ENCODE assay signal across 11 mouse cellular contexts in genomic region chr10:40068595-40068994, GRCm38 (mm10). TPM values are rescaled to one million over a fixed set of nuclear protein-coding genes. Genes with fewer than 3 reads are reported as not detected.
A peak's percentile ranks its signal among the peaks of the same experiment; 100 is the strongest.
DNase-seq lines count a peak whose midpoint lies in the region; ATAC-seq and TF ChIP-seq lines count a peak whose summit lies in the region.
"Had no signal": no experiment of that assay in that cellular context is flagged by ENCODE, and none has a peak within 500 bp of the region (broad histone marks: within the 10 kb centered on the region; RNA-seq: fewer than 3 reads in every experiment).

No protein-coding gene starts in this region.

- H3K4me2 ChIP-seq in heart, embryonic 11.5 days = no peak overlapping the region
- no peak overlapping the region for H3K4me2 ChIP-seq in lung, embryonic 16.5 days (ENCODE audit: low read depth, low read length)
- H3K4me2 ChIP-seq in heart, embryonic 13.5 days = no peak overlapping the region
- H3K4me2 ChIP-seq in myocyte (ENCODE audit: low read depth) = peak overlapping the region; percentile 22

- H3K4me1 ChIP-seq in heart, embryonic 11.5 days (ENCODE audit: control insufficient read depth, insufficient read depth, low read length) = peaks cover 14% of the 10 kb centered on the region
- H3K4me1 ChIP-seq in lung, embryonic 16.5 days (replicated peaks; ENCODE audit: control insufficient read depth, insufficient read depth, low read length) = peaks cover 10% of the 10 kb centered on the region
- 0 out of 2 replicates have a peak, but pooled peaks cover under 1% of the 10 kb centered on the region for H3K4me1 ChIP-seq in lung, adult 2 months (ENCODE audit: control insufficient read depth, insufficient read depth, low read length)
- H3K4me1 ChIP-seq in heart, embryonic 13.5 days = peaks cover 31% of the 10 kb centered on the region

- no peak for ATAC-seq in heart, embryonic 11.5 days (replicated peaks; ENCODE audit: insufficient number of reproducible peaks, low FRiP score, low TSS enrichment)
- ATAC-seq in lung, embryonic 16.5 days (ENCODE audit: low read depth) = 0 out of 2 replicates have a peak, but pooled peaks have one; percentile 7
- no peak for ATAC-seq in heart, embryonic 13.5 days (ENCODE audit: extremely low read depth, insufficient number of reproducible peaks, low FRiP score, low TSS enrichment)
- ATAC-seq: intestine, postnatal 0 days had no signal

- no peak overlapping the region for H3K4me3 ChIP-seq in heart, embryonic 11.5 days (ENCODE audit: low read depth, low read length)
- H3K4me3 ChIP-seq in lung, embryonic 16.5 days (ENCODE audit: low read length) = no peak overlapping the region
- no peak overlapping the region for H3K4me3 ChIP-seq in lung, adult 2 months (replicated peaks; ENCODE audit: extremely low read depth, low read depth, low read length)
- H3K4me3 ChIP-seq in heart, embryonic 13.5 days = no peak overlapping the region
- H3K4me3 ChIP-seq in myocyte = no peak overlapping the region

- no peak for TF ChIP-seq POLR2A in lung, adult 2 months (IDR thresholded peaks at IDR 0.05; ENCODE audit: borderline replicate concordance, extremely low read depth, low read depth, low read length)
- no peak for TF ChIP-seq POLR2A in myocyte (IDR thresholded peaks at IDR 0.05; ENCODE audit: insufficient read length, low read depth)

- H3K27me3 ChIP-seq in heart, embryonic 11.5 days (ENCODE audit: control insufficient read depth, insufficient read depth, low read length) = no peaks in the 10 kb centered on the region
- H3K27me3 ChIP-seq in lung, embryonic 16.5 days (ENCODE audit: control insufficient read depth, insufficient read depth, low read depth, low read length) = no peaks in the 10 kb centered on the region
- H3K27me3 ChIP-seq in heart, embryonic 13.5 days (replicated peaks) = no peaks in the 10 kb centered on the region
- no peaks in the 10 kb centered on the region for H3K27me3 ChIP-seq in myocyte (ENCODE audit: control insufficient read depth, insufficient read depth, insufficient read length)
- H3K27me3 ChIP-seq: CH12.LX had no signal

- H3K9me3 ChIP-seq in heart, embryonic 11.5 days (replicated peaks; ENCODE audit: control insufficient read depth, low read length) = no peaks in the 10 kb centered on the region
- no peaks in the 10 kb centered on the region for H3K9me3 ChIP-seq in lung, embryonic 16.5 days (ENCODE audit: control insufficient read depth, low read length)
- no peaks in the 10 kb centered on the region for H3K9me3 ChIP-seq in heart, embryonic 13.5 days

- peak; percentile 46 for DNase-seq in heart, adult 8-10 months (ENCODE audit: low spot score)
- DNase-seq in lung, adult 2 months = no peak
- no peak for DNase-seq in urinary bladder, postnatal 14 days (ENCODE audit: low spot score)
- DNase-seq in frontal cortex, postnatal 10 days (ENCODE audit: low spot score in 2 of 2) = no peak
- DNase-seq: cerebellum, postnatal 14 days had no signal

- 77% methylated on average over 10 of the region's 10 CpGs for WGBS in heart, embryonic 11.5 days (ENCODE audit: insufficient replicate concordance)
- 64% methylated on average over 10 of the region's 10 CpGs for WGBS in lung, embryonic 16.5 days
- 67% methylated on average over 10 of the region's 10 CpGs for WGBS in lung, adult 2 months
- 73% methylated on average over 10 of the region's 10 CpGs for WGBS in heart, embryonic 13.5 days

- no peak overlapping the region for H3K9ac ChIP-seq in heart, embryonic 11.5 days (ENCODE audit: low read depth, low read length)
- no peak overlapping the region for H3K9ac ChIP-seq in lung, embryonic 16.5 days (ENCODE audit: low read length)
- H3K9ac ChIP-seq in heart, embryonic 13.5 days = no peak overlapping the region

- no peak overlapping the region for H3ac ChIP-seq in myocyte (ENCODE audit: control insufficient read depth, insufficient read length)

- no peak for TF ChIP-seq CTCF in lung, adult 2 months (IDR thresholded peaks at IDR 0.05; ENCODE audit: insufficient read depth, low read length)

- no peaks in the 10 kb centered on the region for H3K36me3 ChIP-seq in heart, embryonic 11.5 days (ENCODE audit: control insufficient read depth, insufficient read depth, low read length)
- H3K36me3 ChIP-seq in lung, embryonic 16.5 days (ENCODE audit: control insufficient read depth, insufficient read depth, low read length) = no peaks in the 10 kb centered on the region
- H3K36me3 ChIP-seq in heart, embryonic 13.5 days = no peaks in the 10 kb centered on the region
- no peaks in the 10 kb centered on the region for H3K36me3 ChIP-seq in myocyte (ENCODE audit: control insufficient read depth, insufficient read depth)

- H3K79me2 ChIP-seq in myocyte (ENCODE audit: control insufficient read depth, insufficient read depth) = no peaks in the 10 kb centered on the region

- no peak overlapping the region; the same call in 1 of the 2 replicates for H3K27ac ChIP-seq in heart, embryonic 11.5 days (ENCODE audit: low read depth, low read length)
- no peak overlapping the region for H3K27ac ChIP-seq in lung, embryonic 16.5 days (ENCODE audit: low read length)
- peak overlapping the region; percentile 37; the same call in 1 of the 2 replicates for H3K27ac ChIP-seq in heart, embryonic 13.5 days (replicated peaks)

TF ChIP-seq in myocyte, 11 proteins besides CTCF, POLR2A, EP300 and RAD21:
- TF ChIP-seq POLR2AphosphoS2 (IDR thresholded peaks at IDR 0.05; ENCODE audit: insufficient read length, low read depth) (no peak), MAX (IDR thresholded peaks at IDR 0.05; ENCODE audit: low read depth) (no peak)
TF ChIP-seq in myocyte: peak in this region for 0.

RNA-seq across cellular contexts. Expression of gene Mfsd4b1, which starts 43.5 kb away (rescaled TPM):
- 1 to 10 TPM; 1.8 to 3.5 (median 2.1) TPM for total RNA-seq in heart, adult 8-10 months (2022)
- 0.11 and 0.32 TPM in 2 replicates for polyA plus RNA-seq in heart, embryonic 11.5 days (2014; fragmentation: Nextera tagmentation; extraction: Ambion mirVana)
- 0.13 and 0.33 TPM in 2 replicates for polyA plus RNA-seq in lung, embryonic 16.5 days (2015; fragmentation: Nextera tagmentation; extraction: Ambion mirVana)
- 0.96 and 1.1 TPM in 2 replicates for polyA plus RNA-seq in lung, adult 2 months (2012; rRNA removed)
- polyA plus RNA-seq in heart, embryonic 13.5 days (2015; fragmentation: Nextera tagmentation; extraction: Ambion mirVana) = 0.27 and 0.55 TPM in 2 replicates
- polyA plus RNA-seq in myocyte (2012; fragmentation: generic; extraction: Trizol) = 0.11 TPM
- total RNA-seq: CH12.LX had no signal
